ENCODE assay signal across 9 mouse cellular contexts in genomic region chr11:114472501-114473260, GRCm38 (mm10).
A peak's percentile ranks its signal among the peaks of the same experiment; 100 is the strongest.
DNase-seq lines count a peak whose midpoint lies in the region; ATAC-seq lines count a peak whose summit lies in the region.
"Had no signal": no experiment of that assay in that cellular context is flagged by ENCODE, and none has a peak within 500 bp of the region (broad histone marks: within the 10 kb centered on the region; RNA-seq: fewer than 3 reads in every experiment).

No protein-coding gene starts in this region.

- H3K27me3 ChIP-seq in limb, embryonic 12.5 days: peaks cover 36% of the 10 kb centered on the region
- no peaks in the 10 kb centered on the region for H3K27me3 ChIP-seq in stomach, embryonic 14.5 days (ENCODE audit: control insufficient read depth, insufficient read depth, low read length)

- peak overlapping the region; percentile 13; the same call in 1 of the 2 replicates for H3K4me2 ChIP-seq in limb, embryonic 12.5 days
- H3K4me2 ChIP-seq in stomach, embryonic 14.5 days (replicated peaks; ENCODE audit: low read depth, low read length): no peak overlapping the region; the same call in 1 of the 2 replicates

- H3K4me1 ChIP-seq in limb, embryonic 12.5 days (replicated peaks): peaks cover 29% of the 10 kb centered on the region
- H3K4me1 ChIP-seq in stomach, embryonic 14.5 days (ENCODE audit: control insufficient read depth, insufficient read depth, low read length): peaks cover 12% of the 10 kb centered on the region; the same call in 1 of the 2 replicates

- 15% methylated on average over 22 of the region's 22 CpGs for WGBS in limb, embryonic 12.5 days
- 19% methylated on average over 22 of the region's 22 CpGs for WGBS in stomach, embryonic 14.5 days

- H3K4me3 ChIP-seq in limb, embryonic 12.5 days (replicated peaks): no peak overlapping the region
- H3K4me3 ChIP-seq in stomach, embryonic 14.5 days (ENCODE audit: low read depth, low read length): no peak overlapping the region
- H3K4me3 ChIP-seq: left cerebral cortex, adult 2 months had no signal

- no peak overlapping the region for H3K9ac ChIP-seq in limb, embryonic 12.5 days (replicated peaks)
- no peak overlapping the region for H3K9ac ChIP-seq in stomach, embryonic 14.5 days (replicated peaks; ENCODE audit: low read depth, low read length)

- H3K27ac ChIP-seq in limb, embryonic 12.5 days: no peak overlapping the region
- H3K27ac ChIP-seq in stomach, embryonic 14.5 days (ENCODE audit: low read length): no peak overlapping the region
- H3K27ac ChIP-seq: left cerebral cortex, adult 2 months had no signal

- peak; percentile 25 for DNase-seq in adrenal gland, adult 2 months
- DNase-seq in adrenal gland, adult (ENCODE audit: inconsistent age in 2 of 2, low spot score in 1 of 2): no peak
- peak; percentile 36 for DNase-seq in ovary, postnatal 36 days (ENCODE audit: low spot score)
- DNase-seq in ovary, postnatal 14 days (ENCODE audit: low spot score): no peak
- DNase-seq in gastrocnemius, postnatal 4 days (ENCODE audit: low spot score in 2 of 2): no peak

- no peaks in the 10 kb centered on the region for H3K9me3 ChIP-seq in limb, embryonic 12.5 days
- H3K9me3 ChIP-seq in stomach, embryonic 14.5 days (ENCODE audit: control insufficient read depth, low read depth, low read length): no peaks in the 10 kb centered on the region

- no peaks in the 10 kb centered on the region for H3K36me3 ChIP-seq in limb, embryonic 12.5 days
- no peaks in the 10 kb centered on the region for H3K36me3 ChIP-seq in stomach, embryonic 14.5 days (ENCODE audit: control insufficient read depth, insufficient read depth, low read length)

- ATAC-seq in limb, embryonic 12.5 days (ENCODE audit: insufficient number of reproducible peaks, insufficient read depth, low FRiP score, low TSS enrichment, low read depth): no peak
- ATAC-seq in stomach, embryonic 14.5 days (ENCODE audit: insufficient number of reproducible peaks, insufficient read depth, low FRiP score, low read depth): peak; percentile 20; the same call in 1 of the 2 replicates
- no peak for ATAC-seq in activated CD4-positive, CD25-positive, alpha-beta regulatory T cell, adult 4 months

Comparison
In these comparisons a context has a peak if more than half of its experiments do, and no peak if none do; other contexts are left out.
1. DNase-seq: peak in adrenal gland, adult 2 months (single experiment) and ovary, postnatal 36 days (single experiment); none in adrenal gland, adult (0 of 2), ovary, postnatal 14 days (single experiment) and gastrocnemius, postnatal 4 days (0 of 2).